Mouse (Mus musculus): ENCODE measurements around the gene Ampd2.

DNA sequence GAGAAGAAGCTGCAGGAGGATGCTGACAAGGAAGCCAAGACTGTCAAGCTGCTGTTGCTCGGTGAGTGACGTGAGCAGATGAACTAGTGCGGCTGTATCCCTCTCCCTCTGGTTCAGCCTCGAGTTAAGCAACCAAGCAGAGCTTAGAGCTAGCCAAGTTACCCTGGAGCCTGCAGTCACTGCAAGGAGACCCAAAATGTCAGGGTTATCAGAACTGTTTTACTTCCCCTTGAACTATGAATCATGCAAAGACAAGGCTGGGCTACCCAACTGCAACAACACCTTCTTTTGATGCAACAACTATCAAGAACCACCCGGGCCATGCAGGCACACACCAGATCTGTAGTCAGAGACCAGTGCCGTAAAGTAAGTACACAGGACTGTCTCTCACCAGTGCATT lies 6.9 kb upstream of the Ampd2 start:
- TF ChIP-seq CTCF (IDR thresholded peaks at IDR 0.05; ENCODE audit: extremely low read depth, insufficient read depth, low read length) (no peak), POLR2A (IDR thresholded peaks at IDR 0.05; ENCODE audit: extremely low read depth, insufficient read depth, low read length) (no peak)

Data from cortical plate, adult 2 months (tissue).